Mouse (Mus musculus) testis, adult 2 months (tissue): Measurements from ENCODE around the gene Cox4i1. TPM values are rescaled to one million over a fixed set of nuclear protein-coding genes. Genes with fewer than 3 reads are reported as not detected.
"Not testable (repeated sequence)": the region's sequence is repeated elsewhere in the genome, so short reads cannot be mapped to it uniquely, and the experiment has no call there.

Source experiments
- H3K27ac ChIP-seq: fragments of 200-500 bp; 2 replicates; pipeline ENCODE4 v1.5.1; 2012; ENCODE audit warnings: low read depth, low read length; ENCODE audit not compliant: control insufficient read depth, insufficient read depth
- H3K27me3 ChIP-seq: fragments of 200-500 bp; 2 replicates; pipeline ENCODE4 v1.6.1; 2012; ENCODE audit warnings: mild to moderate bottlenecking, low read length, moderate library complexity; ENCODE audit not compliant: control insufficient read depth, insufficient read depth
- H3K36me3 ChIP-seq: fragments of 200-500 bp; 2 replicates; pipeline ENCODE4 v1.6.1; 2012; ENCODE audit warnings: mild to moderate bottlenecking, low read length; ENCODE audit not compliant: control insufficient read depth, insufficient read depth
- H3K4me1 ChIP-seq: fragments of 200-500 bp; 2 replicates; pipeline ENCODE4 v1.6.1; 2012; ENCODE audit warnings: low read length; ENCODE audit not compliant: control insufficient read depth, insufficient read depth
- H3K4me3 ChIP-seq: fragments of 200-500 bp; 2 replicates; pipeline ENCODE4 v1.5.1; 2012; ENCODE audit warnings: low read depth, mild to moderate bottlenecking, low read length, moderate library complexity, mixed read lengths; ENCODE audit not compliant: control insufficient read depth
- CTCF ChIP-seq: fragments of 200-500 bp; IDR thresholded peaks from 2 replicates; pipeline ENCODE4 v1.5.1; 2012; ENCODE audit warnings: low read depth, mild to moderate bottlenecking, inconsistent platforms, low read length, moderate library complexity; ENCODE audit not compliant: control insufficient read depth, insufficient read depth, insufficient replicate concordance
- POLR2A ChIP-seq: fragments of 200-500 bp; IDR thresholded peaks from 2 replicates; pipeline ENCODE4 v1.6.1; 2012; ENCODE audit warnings: low read depth, mild to moderate bottlenecking, inconsistent platforms, low read length, moderate library complexity; ENCODE audit not compliant: control insufficient read depth
- polyA plus RNA-seq: library from polyadenylated mRNA; depleted of rRNA; stranded (reverse); fragments of >200 nt; gene quantifications from 2 replicates; pipeline ENCODE4 v1.2.3, GENCODE M21; 2012

Gene Cox4i1
- polyA plus RNA-seq, 1 experiment, result 803 TPM

- H3K4me1 ChIP-seq, result no peaks in the 10 kb centered on the region
- H3K27ac ChIP-seq, result no peak overlapping the region
- H3K27me3 ChIP-seq, result no peaks in the 10 kb centered on the region
- H3K36me3 ChIP-seq, result no peaks in the 10 kb centered on the region
- no peak for TF ChIP-seq CTCF
- no peak for TF ChIP-seq POLR2A
- no peak overlapping the region for H3K4me3 ChIP-seq
These were observed 11.8 kb downstream of the Cox4i1 start for GRCm38 (mm10) chr8:120679629-120680387.

GRCm38 (mm10) chr8:120680405-120680804, 12.4 kb downstream of the Cox4i1 start:
- not testable (repeated sequence) for H3K4me3 ChIP-seq, H3K4me1 ChIP-seq, H3K36me3 ChIP-seq, H3K27me3 ChIP-seq, H3K27ac ChIP-seq
- TF ChIP-seq CTCF, result peak; percentile 35; the same call in 1 of the 2 replicates

- TF ChIP-seq CTCF (no peak), POLR2A (no peak)
- Histone ChIP-seq H3K4me3 (no peak overlapping the region), H3K27ac (no peak overlapping the region), H3K4me1 (no peaks in the 10 kb centered on the region), H3K27me3 (no peaks in the 10 kb centered on the region), H3K36me3 (no peaks in the 10 kb centered on the region)
These were observed 13.1 kb downstream of the Cox4i1 start for GRCm38 (mm10) chr8:120681113-120681512.

GRCm38 (mm10) chr8:120683602-120684001, 15.6 kb downstream of the Cox4i1 start:
- Histone ChIP-seq H3K36me3 (no peaks in the 10 kb centered on the region), H3K27ac (no peak overlapping the region), H3K27me3 (no peaks in the 10 kb centered on the region), H3K4me1 (no peaks in the 10 kb centered on the region), H3K4me3 (no peak overlapping the region)
- TF ChIP-seq POLR2A (no peak), CTCF (peak; percentile 63; the same call in 1 of the 2 replicates)

GRCm38 (mm10) chr8:120684082-120684481, 16.1 kb downstream of the Cox4i1 start:
- H3K27ac ChIP-seq, result no peak overlapping the region
- H3K36me3 ChIP-seq, result no peaks in the 10 kb centered on the region
- no peaks in the 10 kb centered on the region for H3K4me1 ChIP-seq
- no peak overlapping the region for H3K4me3 ChIP-seq
- no peaks in the 10 kb centered on the region for H3K27me3 ChIP-seq
- TF ChIP-seq POLR2A, result no peak
- TF ChIP-seq CTCF, result no peak

GRCm38 (mm10) chr8:120685097-120685496, 17.1 kb downstream of the Cox4i1 start:
- H3K27ac ChIP-seq, result no peak overlapping the region
- H3K4me3 ChIP-seq, result no peak overlapping the region
- no peaks in the 10 kb centered on the region for H3K4me1 ChIP-seq
- H3K36me3 ChIP-seq, result no peaks in the 10 kb centered on the region
- H3K27me3 ChIP-seq, result no peaks in the 10 kb centered on the region
- TF ChIP-seq CTCF, result no peak
- no peak; the same call in 1 of the 2 replicates for TF ChIP-seq POLR2A

GRCm38 (mm10) chr8:120685591-120685990, 17.6 kb downstream of the Cox4i1 start:
- TF ChIP-seq CTCF (no peak), POLR2A (no peak)
- peak overlapping the region; percentile 69 for H3K27ac ChIP-seq
- no peak overlapping the region for H3K4me3 ChIP-seq

More at GRCm38 (mm10) chr8:120685591-120685990, 17.6 kb downstream of the Cox4i1 start:
- Histone ChIP-seq H3K27me3 (no peaks in the 10 kb centered on the region), H3K36me3 (no peaks in the 10 kb centered on the region), H3K4me1 (no peaks in the 10 kb centered on the region)
